Mouse (Mus musculus) retina, postnatal 7 days (tissue): ENCODE results near the gene Mill2.

ENCODE experiments used
- DNase-seq: peaks from one replicate; pipeline ENCODE4 v3.0.0-alpha.2; 2012; ENCODE audit warnings: low read depth, low spot score

Mill2 gene

GRCm38 (mm10) chr7:18873253-18873652, 33.5 kb downstream of the Mill2 start:
- DNase-seq, result peak; percentile 63

DNA sequence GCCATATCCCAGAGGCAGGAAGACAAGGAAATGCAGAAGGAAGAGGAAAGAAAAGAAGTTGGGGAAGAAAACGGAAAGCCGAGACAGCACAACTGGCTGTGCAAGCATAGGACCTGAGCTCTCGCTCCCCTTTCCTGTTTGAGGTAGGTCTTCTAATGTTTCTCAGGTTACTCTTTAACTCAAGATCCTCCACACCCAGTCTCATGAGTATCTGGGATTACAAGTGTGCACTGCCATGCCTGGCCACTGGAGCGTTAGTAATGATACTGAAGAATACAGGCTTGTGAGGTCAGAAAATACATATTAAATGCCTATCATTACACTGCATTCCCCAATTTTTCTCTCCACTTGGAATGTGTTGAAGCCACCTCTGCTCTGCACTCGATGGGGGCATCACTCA, 35.6 kb downstream of the Mill2 start:
- DNase-seq, result no peak

GRCm38 (mm10) chr7:18878691-18879090, 38.9 kb downstream of the Mill2 start:
- DNase-seq, result no peak

- no peak for DNase-seq
Measured at GRCm38 (mm10) chr7:18883991-18884744, 44.4 kb downstream of the Mill2 start.

- no peak for DNase-seq
Measured at GRCm38 (mm10) chr7:18884745-18885422, 45.1 kb downstream of the Mill2 start.

DNA sequence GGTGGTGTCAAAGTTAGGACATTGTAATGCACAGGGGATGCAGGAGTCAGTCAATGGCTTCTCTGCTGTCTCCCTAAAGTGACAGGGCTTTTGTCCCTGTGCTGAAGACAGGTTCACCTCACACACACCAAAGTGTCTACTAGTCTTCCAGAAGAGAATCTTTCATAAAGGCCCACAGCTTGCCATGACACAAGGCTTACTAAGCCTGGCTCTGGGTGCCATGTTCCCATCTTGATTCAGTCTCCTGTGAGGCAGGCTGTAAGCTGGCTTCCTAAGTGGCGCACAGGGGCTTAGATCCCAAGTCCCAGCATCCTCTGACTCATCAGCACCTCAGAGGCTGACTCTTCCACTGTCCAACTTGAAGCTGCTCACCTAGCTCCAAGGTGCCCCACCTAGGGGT, 47.2 kb downstream of the Mill2 start:
- no peak for DNase-seq

- DNase-seq, result no peak
Measured at GRCm38 (mm10) chr7:18890848-18891247, 51.1 kb downstream of the Mill2 start.

DNA sequence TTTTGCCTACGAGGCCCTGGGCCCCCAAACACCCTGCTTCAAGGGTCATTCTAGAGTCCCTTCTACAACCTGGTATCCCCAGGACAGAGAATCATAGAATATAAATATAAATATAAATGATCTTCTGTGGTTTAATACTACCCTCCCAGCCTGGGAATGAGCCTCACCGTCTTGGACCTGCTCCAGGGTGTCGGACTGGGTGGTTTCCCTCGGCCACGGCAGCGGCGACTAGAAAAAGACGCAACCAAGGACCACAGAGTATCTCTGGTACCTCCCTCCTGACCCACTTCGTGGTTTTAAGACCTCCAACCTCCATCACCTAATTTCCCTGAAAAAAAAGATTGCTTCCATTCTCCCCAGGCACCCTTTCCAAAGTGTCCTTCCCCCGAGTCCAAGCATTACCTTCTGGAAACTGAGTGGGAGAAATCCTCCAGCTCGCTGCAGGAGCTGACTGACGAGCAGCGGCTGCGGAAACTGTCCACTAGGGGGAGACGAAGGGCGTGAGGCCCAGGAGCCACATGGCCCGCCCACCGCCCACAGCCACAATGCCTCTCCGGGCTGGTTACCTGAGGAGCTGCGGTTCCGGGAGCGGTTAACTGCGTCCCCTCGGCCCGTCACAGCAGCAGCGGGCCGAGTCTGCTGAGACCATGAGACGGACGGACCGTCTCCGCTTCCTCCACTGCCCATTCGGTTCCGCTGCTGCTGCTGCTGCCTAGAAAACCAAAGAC, 52.3 kb downstream of the Mill2 start:
- peak; percentile 72 for DNase-seq

- DNase-seq, result no peak
Measured at GRCm38 (mm10) chr7:18893009-18893408, 53.2 kb downstream of the Mill2 start.

- no peak for DNase-seq
Measured at GRCm38 (mm10) chr7:18893651-18894430, 54.1 kb downstream of the Mill2 start.

- no peak for DNase-seq
Measured at GRCm38 (mm10) chr7:18896536-18896935, 56.8 kb downstream of the Mill2 start.

GRCm38 (mm10) chr7:18900513-18900912, 60.7 kb downstream of the Mill2 start:
- DNase-seq, result no peak

DNA sequence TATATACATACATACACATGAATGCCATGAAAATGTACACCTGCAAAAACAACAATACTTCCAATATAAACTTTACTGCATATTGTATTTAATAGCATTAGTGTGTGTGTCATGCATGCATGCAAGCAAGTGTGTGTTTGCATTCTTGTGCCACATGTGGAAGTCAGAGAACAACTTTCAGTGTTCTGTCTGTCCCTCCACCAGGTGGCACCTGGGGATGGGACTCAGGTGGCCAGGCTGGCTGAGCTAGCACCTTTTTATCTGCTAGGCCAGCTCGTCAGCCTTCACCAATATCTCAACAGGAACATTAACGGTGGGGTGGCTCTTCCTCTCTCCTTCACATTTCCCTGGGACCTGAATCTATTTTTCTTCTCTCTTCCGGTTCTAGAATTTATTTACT, 62.7 kb downstream of the Mill2 start:
- DNase-seq, result no peak

GRCm38 (mm10) chr7:18904971-18905370, 65.2 kb downstream of the Mill2 start:
- no peak for DNase-seq

DNA sequence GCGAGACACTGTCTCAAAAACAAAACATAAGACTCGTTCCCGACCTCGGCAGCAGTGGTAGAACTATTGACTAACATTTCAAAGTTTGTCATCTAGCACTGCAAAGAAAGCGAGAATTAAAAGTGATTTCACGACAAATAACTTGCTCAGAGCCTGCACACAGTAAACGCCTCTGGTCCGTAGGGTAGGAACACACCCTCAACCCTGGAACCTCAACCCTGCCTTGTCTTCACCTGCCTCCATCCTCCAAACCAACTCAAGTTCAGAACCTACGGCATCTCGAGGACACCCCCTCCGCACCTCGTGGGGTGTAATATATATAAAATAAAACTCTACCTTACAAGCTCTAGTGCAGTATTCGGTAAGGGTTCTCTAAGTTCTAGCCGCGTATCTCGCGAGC, 70.0 kb downstream of the Mill2 start:
- DNase-seq, result no peak

DNA sequence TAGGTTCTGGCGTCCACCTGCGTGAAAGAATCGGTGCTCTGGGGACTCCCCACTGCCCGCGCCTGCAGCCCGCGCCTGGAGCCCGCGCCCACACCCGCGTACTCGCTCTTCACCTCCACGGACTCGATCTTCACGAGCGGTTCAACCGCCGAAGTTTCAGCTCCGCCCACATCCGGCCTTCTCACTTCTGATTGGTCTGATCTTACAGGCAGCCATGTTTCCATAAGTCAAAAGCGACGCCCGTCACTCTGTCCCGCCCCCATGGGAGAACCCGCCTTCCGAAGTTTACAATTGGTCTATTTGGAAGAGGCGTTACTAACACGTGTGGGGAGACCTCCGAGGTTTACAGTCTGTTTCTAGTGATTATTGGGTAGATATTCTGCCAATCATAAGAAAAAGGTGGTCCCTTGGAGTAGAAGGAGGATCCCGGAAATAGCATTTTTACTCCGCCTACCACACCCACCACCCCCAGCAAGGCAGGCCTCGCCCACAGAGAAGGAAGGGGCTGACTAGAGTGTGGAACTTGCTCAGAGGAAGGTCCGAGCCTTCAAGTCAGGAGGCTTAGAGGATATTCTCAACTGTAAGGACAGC, 70.6 kb downstream of the Mill2 start, which contains the start of gene Ccdc61:
Gene Ccdc61 (minus strand): TSS at position 175 of the 591 bp plus-strand sequence.
- DNase-seq, result peak; percentile 95
